Mouse (Mus musculus) hindbrain, embryonic 10.5 days (tissue): ENCODE results near the gene Pde9a. TPM values are rescaled to one million over a fixed set of nuclear protein-coding genes. Genes with fewer than 3 reads are reported as not detected.

Experiments
- DNase-seq: peaks from one replicate; pipeline ENCODE4 v3.0.0-alpha.2; 2017; ENCODE audit warnings: low spot score
- H3K27ac ChIP-seq: fragments of 300-500 bp; sonication (generic); 2 replicates; pipeline ENCODE4 v1.5.1; 2016; ENCODE audit warnings: mild to moderate bottlenecking, moderate library complexity
- H3K27me3 ChIP-seq: fragments of 300-500 bp; sonication (generic); 2 replicates; pipeline ENCODE4 v1.6.1; 2016; ENCODE audit warnings: mild to moderate bottlenecking; ENCODE audit not compliant: poor library complexity, insufficient read depth, severe bottlenecking
- H3K36me3 ChIP-seq: fragments of 300-500 bp; sonication (generic); 2 replicates; pipeline ENCODE4 v1.6.1; 2016; ENCODE audit warnings: mild to moderate bottlenecking, moderate library complexity
- H3K4me1 ChIP-seq: fragments of 300-500 bp; sonication (generic); replicated peaks from 2 replicates; pipeline ENCODE4 v1.6.1; 2016; ENCODE audit warnings: mild to moderate bottlenecking
- H3K4me3 ChIP-seq: fragments of 300-500 bp; sonication (generic); 2 replicates; pipeline ENCODE4 v1.5.1; 2016; ENCODE audit warnings: mild to moderate bottlenecking, moderate library complexity
- H3K9me3 ChIP-seq: fragments of 300-500 bp; sonication (generic); 2 replicates; pipeline ENCODE4 v1.6.1; 2016; ENCODE audit warnings: mild to moderate bottlenecking, moderate library complexity
- WGBS: fragments of 180-500 bp; shearing (Covaris S2); methylation state at CpG from one replicate; pipeline ENCODE4 v1.1.7; 2016; 5-methylcytosine and 5-hydroxymethylcytosine counted together
- polyA plus RNA-seq: library from polyadenylated mRNA; unstranded; fragments of >200 nt; fragmentation: Nextera tagmentation; extraction: Ambion mirVana; gene quantifications from 2 replicates; pipeline ENCODE4 v1.2.1, GENCODE M21; 2016

The Pde9a gene
- polyA plus RNA-seq, 1 experiment from 2014 or later = 19.9 TPM

- Histone ChIP-seq H3K27me3 (0 out of 2 replicates have a peak, but pooled peaks cover 6% of the 10 kb centered on the region), H3K4me3 (no peak overlapping the region), H3K36me3 (peaks cover 24% of the 10 kb centered on the region; the same call in 1 of the 2 replicates), H3K4me1 (peaks cover 22% of the 10 kb centered on the region), H3K9me3 (no peaks in the 10 kb centered on the region), H3K27ac (no peak overlapping the region; the same call in 1 of the 2 replicates)
- WGBS = 68% methylated on average over 4 of the region's 4 CpGs
- DNase-seq = no peak
These were observed 74.4 kb downstream of the Pde9a start for GRCm38 (mm10) chr17:31460416-31460815.

GRCm38 (mm10) chr17:31462506-31462905 lies 76.5 kb downstream of the Pde9a start:
- Histone ChIP-seq H3K27me3 (0 out of 2 replicates have a peak, but pooled peaks cover 6% of the 10 kb centered on the region), H3K4me1 (peaks cover 12% of the 10 kb centered on the region), H3K4me3 (no peak overlapping the region), H3K9me3 (0 out of 2 replicates have a peak, but pooled peaks cover 5% of the 10 kb centered on the region), H3K27ac (no peak overlapping the region), H3K36me3 (peaks cover 37% of the 10 kb centered on the region)
- no peak for DNase-seq
- 77% methylated on average over 2 of the region's 2 CpGs for WGBS

- DNase-seq = no peak
- WGBS = 84% methylated on average over 3 of the region's 3 CpGs
- Histone ChIP-seq H3K4me1 (peaks cover 14% of the 10 kb centered on the region), H3K36me3 (peaks cover 45% of the 10 kb centered on the region), H3K27me3 (no peaks in the 10 kb centered on the region), H3K27ac (no peak overlapping the region), H3K4me3 (no peak overlapping the region), H3K9me3 (0 out of 2 replicates have a peak, but pooled peaks cover 5% of the 10 kb centered on the region)
These were observed 80.8 kb downstream of the Pde9a start for GRCm38 (mm10) chr17:31466854-31467253.

- 78% methylated on average over 5 of the region's 5 CpGs for WGBS
- H3K36me3 ChIP-seq = peaks cover 38% of the 10 kb centered on the region
- H3K4me1 ChIP-seq = peaks cover 16% of the 10 kb centered on the region
These were observed 82.5 kb downstream of the Pde9a start for GRCm38 (mm10) chr17:31468496-31468895.

GRCm38 (mm10) chr17:31470766-31471418 lies 84.9 kb downstream of the Pde9a start:
- DNase-seq = no peak
- 0 out of 2 replicates have a peak, but pooled peaks cover 2% of the 10 kb centered on the region for H3K27me3 ChIP-seq
- H3K36me3 ChIP-seq = peaks cover 43% of the 10 kb centered on the region
- H3K4me1 ChIP-seq = peaks cover 16% of the 10 kb centered on the region
- 63% methylated on average over 5 of the region's 5 CpGs for WGBS
- no peak overlapping the region for H3K27ac ChIP-seq
- H3K4me3 ChIP-seq = no peak overlapping the region
- H3K9me3 ChIP-seq = 0 out of 2 replicates have a peak, but pooled peaks cover 5% of the 10 kb centered on the region

More at GRCm38 (mm10) chr17:31468496-31468895, 82.5 kb downstream of the Pde9a start:
- H3K9me3 ChIP-seq = 0 out of 2 replicates have a peak, but pooled peaks cover 5% of the 10 kb centered on the region
- no peak overlapping the region for H3K27ac ChIP-seq
- H3K27me3 ChIP-seq = 0 out of 2 replicates have a peak, but pooled peaks cover 2% of the 10 kb centered on the region
- no peak overlapping the region for H3K4me3 ChIP-seq
- DNase-seq = no peak

GRCm38 (mm10) chr17:31474388-31474787 lies 88.4 kb downstream of the Pde9a start:
- no peak for DNase-seq
- WGBS = 82% methylated on average over 6 of the region's 6 CpGs
- Histone ChIP-seq H3K9me3 (no peaks in the 10 kb centered on the region), H3K4me3 (no peak overlapping the region), H3K4me1 (peaks cover 31% of the 10 kb centered on the region), H3K36me3 (peaks cover 22% of the 10 kb centered on the region), H3K27ac (no peak overlapping the region), H3K27me3 (0 out of 2 replicates have a peak, but pooled peaks cover 2% of the 10 kb centered on the region)

- H3K9me3 ChIP-seq = no peaks in the 10 kb centered on the region
- no peak overlapping the region for H3K4me3 ChIP-seq
- DNase-seq = no peak
- no peaks in the 10 kb centered on the region for H3K27me3 ChIP-seq
- peaks cover 24% of the 10 kb centered on the region for H3K4me1 ChIP-seq
- WGBS = 82% methylated on average over 7 of the region's 7 CpGs
- H3K27ac ChIP-seq = no peak overlapping the region
- peaks cover 5% of the 10 kb centered on the region; the same call in 1 of the 2 replicates for H3K36me3 ChIP-seq
These were observed 92.6 kb downstream of the Pde9a start for GRCm38 (mm10) chr17:31478606-31479005.

- peaks cover 24% of the 10 kb centered on the region for H3K4me1 ChIP-seq
- no peaks in the 10 kb centered on the region for H3K9me3 ChIP-seq
- DNase-seq = no peak
- no peaks in the 10 kb centered on the region for H3K27me3 ChIP-seq
- H3K27ac ChIP-seq = no peak overlapping the region; the same call in 1 of the 2 replicates
- H3K4me3 ChIP-seq = no peak overlapping the region
- peaks cover 5% of the 10 kb centered on the region; the same call in 1 of the 2 replicates for H3K36me3 ChIP-seq
- 58% methylated on average over 11 of the region's 11 CpGs for WGBS
These were observed 93.3 kb downstream of the Pde9a start for GRCm38 (mm10) chr17:31479108-31479844.

GRCm38 (mm10) chr17:31486616-31487198 lies 100.7 kb downstream of the Pde9a start:
- Histone ChIP-seq H3K27me3 (0 out of 2 replicates have a peak, but pooled peaks cover 5% of the 10 kb centered on the region), H3K27ac (peak overlapping the region; percentile 53), H3K36me3 (no peaks in the 10 kb centered on the region), H3K4me3 (no peak overlapping the region), H3K4me1 (peaks cover 18% of the 10 kb centered on the region), H3K9me3 (no peaks in the 10 kb centered on the region)
- 82% methylated on average over 10 of the region's 10 CpGs for WGBS
- DNase-seq = no peak

- Histone ChIP-seq H3K4me1 (peaks cover 17% of the 10 kb centered on the region), H3K4me3 (no peak overlapping the region), H3K36me3 (no peaks in the 10 kb centered on the region), H3K9me3 (no peaks in the 10 kb centered on the region), H3K27me3 (0 out of 2 replicates have a peak, but pooled peaks cover 5% of the 10 kb centered on the region), H3K27ac (peak overlapping the region; percentile 53)
- WGBS = 20% methylated on average over 6 of the region's 6 CpGs
- no peak for DNase-seq
These were observed 101.5 kb downstream of the Pde9a start for GRCm38 (mm10) chr17:31487433-31488060.

GRCm38 (mm10) chr17:31491355-31491754 lies 105.3 kb downstream of the Pde9a start:
- DNase-seq = no peak
- H3K36me3 ChIP-seq = peaks cover 17% of the 10 kb centered on the region
- peaks cover 19% of the 10 kb centered on the region for H3K4me1 ChIP-seq
- H3K27ac ChIP-seq = no peak overlapping the region
- 0 out of 2 replicates have a peak, but pooled peaks cover 5% of the 10 kb centered on the region for H3K27me3 ChIP-seq
- no peaks in the 10 kb centered on the region for H3K9me3 ChIP-seq
- H3K4me3 ChIP-seq = no peak overlapping the region

GRCm38 (mm10) chr17:31492416-31492815 lies 106.4 kb downstream of the Pde9a start:
- Histone ChIP-seq H3K4me3 (no peak overlapping the region), H3K27ac (no peak overlapping the region), H3K4me1 (peaks cover 11% of the 10 kb centered on the region), H3K9me3 (no peaks in the 10 kb centered on the region), H3K36me3 (peaks cover 28% of the 10 kb centered on the region), H3K27me3 (0 out of 2 replicates have a peak, but pooled peaks cover 5% of the 10 kb centered on the region)
- WGBS = 0% methylated on average over 2 of the region's 2 CpGs
- peak; percentile 83 for DNase-seq
